Mouse (Mus musculus): ENCODE results near the gene Mid1ip1. TPM values are rescaled to one million over a fixed set of nuclear protein-coding genes. Genes with fewer than 3 reads are reported as not detected.

Mid1ip1 gene
- polyA plus RNA-seq, 1 experiment from 2014 or later = 31.7 TPM

DNA sequence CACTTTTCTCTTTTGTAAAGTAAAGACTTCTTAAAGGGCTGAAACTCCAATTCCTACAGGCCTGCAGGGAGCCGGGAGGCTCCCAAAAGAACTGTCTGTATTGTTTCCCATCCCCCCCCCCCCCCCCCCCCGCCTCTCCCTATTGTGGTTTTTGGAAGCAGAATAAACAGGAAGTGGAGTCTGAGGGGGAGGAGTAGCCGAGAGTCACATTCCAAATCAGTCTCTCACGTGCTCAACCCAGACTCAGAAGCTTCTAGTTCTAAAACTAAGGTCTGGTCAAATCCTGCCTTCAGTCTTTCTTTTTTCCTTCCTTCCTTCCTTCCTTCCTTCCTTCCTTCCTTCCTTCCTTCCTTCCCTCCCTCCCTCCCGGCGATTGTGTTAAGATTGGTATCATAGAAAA, 14.7 kb downstream of the Mid1ip1 start:
- Histone ChIP-seq H3K9ac (no peak overlapping the region), H3K4me1 (replicated peaks) (peaks cover 9% of the 10 kb centered on the region; the same call in 1 of the 2 replicates), H3K4me2 (no peak overlapping the region), H3K4me3 (no peak overlapping the region), H3K27me3 (replicated peaks) (no peaks in the 10 kb centered on the region), H3K27ac (ENCODE audit: poor library complexity, severe bottlenecking) (no peak overlapping the region), H3K9me3 (replicated peaks) (no peaks in the 10 kb centered on the region), H3K36me3 (no peaks in the 10 kb centered on the region)
- 24% methylated on average over 5 of the region's 6 CpGs for WGBS
- ATAC-seq (ENCODE audit: insufficient number of reproducible peaks, low FRiP score) = no peak

DNA sequence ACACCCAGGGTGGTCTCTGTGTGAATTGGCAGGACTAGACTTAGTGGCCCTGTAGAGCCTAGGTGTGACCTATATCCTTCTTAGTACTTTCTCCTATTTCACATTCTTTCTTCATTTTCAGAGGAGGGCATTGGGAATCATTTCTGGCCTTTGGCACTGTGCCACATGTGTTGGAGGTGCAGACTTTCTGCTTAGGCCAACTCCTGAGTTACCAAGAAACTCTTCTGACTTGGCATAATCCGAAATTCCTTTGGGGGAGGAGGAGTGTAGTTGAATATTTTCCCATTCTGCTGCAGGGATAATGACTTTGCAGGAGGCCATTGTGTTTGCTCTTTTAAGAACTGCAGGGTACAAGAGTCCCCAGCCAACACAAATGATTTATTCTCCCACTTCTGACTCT, 19.6 kb downstream of the Mid1ip1 start:
- no peak overlapping the region for H3K4me2 ChIP-seq
- H3K9me3 ChIP-seq (replicated peaks) = no peaks in the 10 kb centered on the region
- no peak overlapping the region for H3K27ac ChIP-seq (ENCODE audit: poor library complexity, severe bottlenecking)
- no peaks in the 10 kb centered on the region for H3K27me3 ChIP-seq (replicated peaks)
- H3K4me3 ChIP-seq = no peak overlapping the region
- no peaks in the 10 kb centered on the region for H3K36me3 ChIP-seq
- H3K9ac ChIP-seq = no peak overlapping the region
- WGBS = 26% methylated on average over 1 of the region's 1 CpGs
- H3K4me1 ChIP-seq (replicated peaks) = peaks cover 8% of the 10 kb centered on the region; the same call in 1 of the 2 replicates
- ATAC-seq (ENCODE audit: insufficient number of reproducible peaks, low FRiP score) = no peak

DNA sequence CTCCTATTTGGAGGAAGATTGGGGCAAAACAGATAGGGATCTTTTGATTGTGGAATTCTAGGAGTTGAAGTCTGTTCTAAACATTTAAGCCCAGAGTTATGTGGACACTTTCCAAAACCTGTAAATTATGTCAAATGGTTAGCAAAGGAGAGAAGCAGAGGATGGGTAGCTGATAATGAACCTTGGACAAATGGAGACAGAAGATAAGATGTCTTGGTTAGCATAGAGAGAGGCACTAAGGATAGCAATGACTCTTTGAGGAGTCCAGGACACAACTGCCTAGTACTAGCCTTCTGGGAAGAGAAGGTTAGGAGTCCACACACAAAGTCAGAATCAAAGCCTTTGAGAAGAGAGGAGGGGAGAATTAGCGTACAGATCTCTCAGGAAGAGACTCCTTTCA, 20.1 kb downstream of the Mid1ip1 start:
- WGBS = 70% methylated on average over 1 of the region's 1 CpGs
- Histone ChIP-seq H3K9me3 (replicated peaks) (no peaks in the 10 kb centered on the region), H3K27me3 (replicated peaks) (no peaks in the 10 kb centered on the region), H3K4me1 (replicated peaks) (peaks cover 8% of the 10 kb centered on the region; the same call in 1 of the 2 replicates), H3K36me3 (no peaks in the 10 kb centered on the region), H3K27ac (ENCODE audit: poor library complexity, severe bottlenecking) (no peak overlapping the region), H3K4me2 (no peak overlapping the region), H3K4me3 (no peak overlapping the region), H3K9ac (no peak overlapping the region)
- no peak for ATAC-seq (ENCODE audit: insufficient number of reproducible peaks, low FRiP score)

DNA sequence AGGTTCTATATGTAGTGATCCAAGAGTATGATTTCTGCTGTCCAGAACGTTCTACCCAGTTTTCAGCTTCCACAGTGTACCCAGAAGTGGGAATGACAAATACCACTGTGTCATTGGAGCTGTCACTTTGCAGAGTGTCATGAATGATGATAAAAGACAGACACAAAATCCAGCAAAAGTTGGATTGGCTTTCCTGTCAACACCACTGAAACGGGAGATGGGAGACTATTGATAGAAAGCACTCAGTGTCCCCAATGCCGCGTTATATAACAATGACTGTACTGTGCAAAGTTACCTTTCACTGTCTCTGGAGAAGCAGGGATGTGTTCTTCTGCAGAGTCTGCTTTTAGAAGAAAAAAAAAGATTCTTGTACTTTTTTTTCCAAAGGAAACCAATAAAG, 44.1 kb downstream of the Mid1ip1 start:
- Histone ChIP-seq H3K27me3 (replicated peaks) (no peaks in the 10 kb centered on the region), H3K36me3 (no peaks in the 10 kb centered on the region), H3K27ac (ENCODE audit: poor library complexity, severe bottlenecking) (no peak overlapping the region), H3K4me3 (no peak overlapping the region), H3K4me1 (replicated peaks) (no peaks in the 10 kb centered on the region; the same call in 1 of the 2 replicates), H3K9ac (no peak overlapping the region), H3K9me3 (replicated peaks) (no peaks in the 10 kb centered on the region), H3K4me2 (no peak overlapping the region)
- WGBS = 41% methylated on average over 4 of the region's 4 CpGs
- ATAC-seq (ENCODE audit: insufficient number of reproducible peaks, low FRiP score) = no peak

DNA sequence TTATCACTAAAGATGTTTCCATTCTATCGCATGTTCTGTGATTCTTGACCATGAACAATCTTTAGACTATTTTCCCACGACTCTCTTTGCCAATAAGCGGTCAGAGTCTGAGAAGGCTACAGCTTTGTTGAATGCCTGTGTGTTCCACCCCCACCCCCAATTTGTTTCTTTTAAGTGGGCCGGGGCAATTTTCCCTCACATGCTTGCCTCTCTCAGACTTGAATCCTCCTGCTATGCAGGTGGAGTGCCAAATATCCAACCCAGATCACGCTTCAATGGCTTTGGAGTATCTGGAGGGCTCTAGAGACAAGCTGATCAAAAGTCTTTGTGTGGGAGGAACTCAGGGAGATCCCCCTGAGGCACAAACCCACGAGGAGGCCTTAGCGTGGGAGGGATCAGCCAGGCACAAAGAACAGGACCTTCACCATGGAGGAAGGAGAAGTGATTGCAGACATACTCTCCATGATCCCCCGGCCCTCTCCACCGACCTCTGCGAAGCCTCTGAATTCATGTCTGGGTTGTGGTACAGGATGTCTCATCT, 48.7 kb downstream of the Mid1ip1 start:
- Histone ChIP-seq H3K9me3 (replicated peaks) (no peaks in the 10 kb centered on the region), H3K4me3 (no peak overlapping the region)

More for the DNA sequence above, 48.7 kb downstream of the Mid1ip1 start:
- H3K4me2 ChIP-seq = no peak overlapping the region
- H3K27me3 ChIP-seq (replicated peaks) = no peaks in the 10 kb centered on the region
- no peak for ATAC-seq (ENCODE audit: insufficient number of reproducible peaks, low FRiP score)
- H3K27ac ChIP-seq (ENCODE audit: poor library complexity, severe bottlenecking) = no peak overlapping the region
- no peak overlapping the region for H3K9ac ChIP-seq
- WGBS = 62% methylated on average over 10 of the region's 10 CpGs
- no peaks in the 10 kb centered on the region for H3K36me3 ChIP-seq
- H3K4me1 ChIP-seq (replicated peaks) = peaks cover 7% of the 10 kb centered on the region

Other genes with a start within 250 kb of the Mid1ip1 start
- gene Tspan7, start 229.9 kb upstream of the Mid1ip1 start, polyA plus RNA-seq (2016; fragmentation: Nextera tagmentation; extraction: Ambion mirVana) = 81.3 and 83.3 TPM in 2 replicates